Mouse (Mus musculus) liver, embryonic 16.5 days (tissue): ENCODE measurements around the gene Rora. TPM values are rescaled to one million over a fixed set of nuclear protein-coding genes. Genes with fewer than 3 reads are reported as not detected.

Source experiments
- ATAC-seq: fragments of 200-750 bp; cut with Nextera tagmentation; 2 replicates; pipeline ENCODE4 v1.8.0; 2017; ENCODE audit warnings: low read depth, mild to moderate bottlenecking, moderate number of reproducible peaks, moderate library complexity
- H3K27ac ChIP-seq: fragments of 300-500 bp; sonication (generic); 2 replicates; pipeline ENCODE4 v1.5.1; 2014; ENCODE audit warnings: mild to moderate bottlenecking, low read length
- H3K27me3 ChIP-seq: fragments of 300-500 bp; sonication (generic); 2 replicates; pipeline ENCODE4 v1.6.1; 2014; ENCODE audit warnings: low read depth, low read length, mixed read lengths; ENCODE audit not compliant: control insufficient read depth, insufficient read depth
- H3K36me3 ChIP-seq: fragments of 300-500 bp; sonication (generic); 2 replicates; pipeline ENCODE4 v1.6.1; 2014; ENCODE audit warnings: mild to moderate bottlenecking; ENCODE audit not compliant: control insufficient read depth, insufficient read depth
- H3K4me1 ChIP-seq: fragments of 300-500 bp; sonication (generic); 2 replicates; pipeline ENCODE4 v1.6.1; 2014; ENCODE audit warnings: low read depth, low read length, mixed read lengths; ENCODE audit not compliant: control insufficient read depth
- H3K4me2 ChIP-seq: fragments of 300-500 bp; sonication (generic); 2 replicates; pipeline ENCODE4 v1.6.1; 2014; ENCODE audit warnings: low read depth, low read length, mixed read lengths
- H3K4me3 ChIP-seq: fragments of 300-500 bp; sonication (generic); 2 replicates; pipeline ENCODE4 v1.5.1; 2014; ENCODE audit warnings: low read depth, mild to moderate bottlenecking, low read length
- H3K9ac ChIP-seq: fragments of 300-500 bp; sonication (generic); 2 replicates; pipeline ENCODE4 v1.6.1; 2014; ENCODE audit warnings: low read depth, low read length
- H3K9me3 ChIP-seq: fragments of 300-500 bp; sonication (generic); replicated peaks from 2 replicates; pipeline ENCODE4 v1.6.1; 2016; ENCODE audit warnings: low read length; ENCODE audit not compliant: control insufficient read depth
- WGBS: fragments of 180-500 bp; shearing (Covaris S2); extraction: QIAGEN DNeasy Blood & Tissue Kit; methylation state at CpG from one replicate; pipeline ENCODE4 v1.1.7; 2014; ENCODE audit not compliant: insufficient replicate concordance; 5-methylcytosine and 5-hydroxymethylcytosine counted together
- polyA plus RNA-seq: library from polyadenylated mRNA; unstranded; fragments of >200 nt; fragmentation: Nextera tagmentation; extraction: Ambion mirVana; gene quantifications from 2 replicates; pipeline ENCODE4 v1.2.1, GENCODE M21; 2015

The Rora gene
- polyA plus RNA-seq, 1 experiment from 2014 or later: 10.6 TPM

DNA sequence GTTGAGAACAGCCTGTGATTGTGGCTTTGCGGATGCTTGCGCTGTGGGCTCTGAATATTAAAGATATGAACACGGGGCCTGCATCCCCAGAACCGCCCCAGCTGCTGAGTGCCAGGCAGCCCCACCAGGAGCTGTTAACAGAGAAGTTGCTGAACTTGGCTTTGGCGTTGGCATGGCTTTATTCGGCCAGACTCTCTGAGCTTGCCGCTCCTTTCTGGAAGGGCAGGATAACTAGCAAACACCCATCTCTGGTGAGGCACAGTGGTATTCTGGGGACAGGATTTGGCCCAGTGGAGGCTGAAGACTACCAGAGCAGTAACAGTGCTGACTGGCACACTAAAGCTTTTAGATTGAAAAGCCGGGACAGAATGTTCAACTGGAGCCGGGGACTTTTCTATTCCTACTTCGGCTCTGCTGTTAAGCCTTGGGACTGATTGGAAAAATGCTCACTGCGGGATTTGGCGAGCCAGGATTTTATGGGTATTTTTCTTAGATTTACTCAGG, 26.3 kb downstream of the Rora start:
- ATAC-seq: no peak
- Histone ChIP-seq H3K36me3 (no peaks in the 10 kb centered on the region), H3K4me3 (no peak overlapping the region), H3K27ac (no peak overlapping the region), H3K4me1 (no peaks in the 10 kb centered on the region), H3K9ac (no peak overlapping the region), H3K4me2 (no peak overlapping the region), H3K9me3 (no peaks in the 10 kb centered on the region), H3K27me3 (no peaks in the 10 kb centered on the region)
- WGBS: 69% methylated on average over 12 of the region's 12 CpGs

DNA sequence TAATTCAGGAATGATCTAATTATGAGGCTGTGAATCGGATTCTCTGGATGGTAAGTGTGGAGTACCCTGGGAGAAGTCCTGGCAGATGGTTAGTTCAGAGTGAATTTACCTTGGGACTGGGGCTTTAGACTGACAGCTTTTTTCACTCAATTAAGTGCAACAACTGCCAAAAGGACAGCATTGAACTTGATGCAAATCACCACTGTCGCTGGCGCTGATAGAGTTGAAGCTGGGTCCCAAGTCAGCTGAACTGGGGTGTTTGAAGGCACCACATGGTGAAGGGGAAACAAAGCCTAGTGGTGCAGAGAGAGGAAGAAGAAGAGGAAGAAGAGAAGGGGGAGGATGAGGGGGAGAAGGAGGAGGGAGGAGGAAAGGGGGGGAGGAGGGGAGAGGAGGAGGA, 30.4 kb downstream of the Rora start:
- WGBS: 27% methylated on average over 3 of the region's 3 CpGs
- Histone ChIP-seq H3K27ac (no peak overlapping the region), H3K4me3 (no peak overlapping the region), H3K9ac (no peak overlapping the region), H3K36me3 (no peaks in the 10 kb centered on the region), H3K4me2 (no peak overlapping the region), H3K9me3 (no peaks in the 10 kb centered on the region), H3K4me1 (no peaks in the 10 kb centered on the region), H3K27me3 (no peaks in the 10 kb centered on the region)
- no peak for ATAC-seq

DNA sequence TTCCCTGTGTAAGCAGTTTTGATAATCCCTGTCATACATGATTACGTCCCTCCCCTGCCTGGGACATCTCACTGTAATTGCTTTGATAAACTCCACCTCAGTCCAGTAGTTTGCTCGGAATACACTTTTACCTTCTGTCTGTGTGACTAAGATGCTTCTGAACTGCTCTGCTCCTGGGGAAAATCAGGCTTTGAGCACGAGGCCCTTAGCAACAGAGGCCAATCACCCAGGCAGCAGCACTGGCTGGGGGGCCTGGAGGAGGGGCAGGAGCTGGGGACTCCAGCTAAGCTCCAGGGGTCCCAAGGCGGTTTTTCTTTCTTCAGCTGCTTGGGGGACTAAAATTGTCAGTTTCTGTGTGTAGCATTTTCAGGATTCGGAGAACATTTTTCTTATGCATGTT, 32.0 kb downstream of the Rora start:
- ATAC-seq: no peak
- Histone ChIP-seq H3K4me2 (no peak overlapping the region), H3K9ac (no peak overlapping the region), H3K36me3 (no peaks in the 10 kb centered on the region), H3K9me3 (no peaks in the 10 kb centered on the region), H3K4me1 (no peaks in the 10 kb centered on the region), H3K27me3 (no peaks in the 10 kb centered on the region), H3K4me3 (no peak overlapping the region), H3K27ac (no peak overlapping the region)
- WGBS: 53% methylated on average over 5 of the region's 5 CpGs

DNA sequence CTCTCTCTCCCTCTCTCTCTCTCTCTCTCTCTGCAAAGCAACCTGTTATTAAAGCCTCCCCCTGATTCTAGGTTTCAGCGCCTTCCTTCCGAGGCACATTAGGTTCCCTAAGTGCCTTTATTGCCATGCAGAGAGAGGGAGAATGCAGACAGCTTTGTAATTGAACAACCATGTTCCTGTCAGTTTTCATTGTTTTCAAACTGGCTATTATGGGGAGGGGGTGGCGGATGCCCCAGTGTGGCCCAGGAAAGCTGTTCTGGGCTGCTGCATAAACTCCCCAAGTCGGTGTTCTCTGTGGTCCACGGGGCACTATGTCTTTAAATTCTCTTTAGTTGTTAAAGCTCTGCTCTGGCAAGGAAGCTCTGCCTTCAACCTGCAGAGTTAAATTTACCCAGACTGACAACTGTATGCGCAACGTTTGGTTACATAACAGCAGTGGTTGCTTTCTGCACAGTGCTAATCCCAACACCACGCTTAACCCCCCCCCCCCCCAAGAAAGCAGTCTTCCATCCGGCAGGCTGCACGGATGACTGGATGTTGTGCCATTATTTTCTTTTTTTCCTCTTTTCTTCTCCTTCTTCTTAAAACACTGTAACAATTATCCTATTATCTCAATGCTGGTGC, 33.8 kb downstream of the Rora start:
- WGBS: 49% methylated on average over 10 of the region's 10 CpGs
- Histone ChIP-seq H3K4me2 (no peak overlapping the region), H3K27me3 (no peaks in the 10 kb centered on the region), H3K9me3 (no peaks in the 10 kb centered on the region), H3K4me1 (no peaks in the 10 kb centered on the region), H3K4me3 (no peak overlapping the region), H3K36me3 (no peaks in the 10 kb centered on the region), H3K27ac (no peak overlapping the region), H3K9ac (no peak overlapping the region)
- ATAC-seq: no peak

DNA sequence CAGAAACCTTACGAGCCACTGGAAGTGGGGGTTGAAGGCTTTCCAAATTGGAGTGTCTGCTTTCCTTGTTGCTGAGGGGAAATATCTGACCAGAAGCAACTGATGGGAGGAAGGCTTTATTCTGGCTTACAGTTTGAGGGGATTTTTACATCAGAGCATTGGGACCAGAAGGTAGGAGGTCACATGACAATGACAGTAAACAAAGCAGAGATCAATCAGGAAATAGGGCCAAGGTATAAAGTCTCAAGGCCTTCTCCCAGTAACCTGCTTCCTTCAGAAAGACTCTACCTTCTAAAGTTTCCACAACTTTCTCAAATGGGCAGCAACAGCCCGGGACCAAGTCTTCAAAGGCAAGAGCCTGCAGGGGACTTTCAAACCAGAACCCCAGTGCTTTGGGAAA, 34.6 kb downstream of the Rora start:
- Histone ChIP-seq H3K27ac (no peak overlapping the region), H3K9me3 (no peaks in the 10 kb centered on the region), H3K4me1 (no peaks in the 10 kb centered on the region), H3K36me3 (no peaks in the 10 kb centered on the region), H3K4me3 (no peak overlapping the region), H3K27me3 (no peaks in the 10 kb centered on the region), H3K4me2 (no peak overlapping the region), H3K9ac (no peak overlapping the region)
- ATAC-seq: no peak
- 68% methylated on average over 2 of the region's 2 CpGs for WGBS

DNA sequence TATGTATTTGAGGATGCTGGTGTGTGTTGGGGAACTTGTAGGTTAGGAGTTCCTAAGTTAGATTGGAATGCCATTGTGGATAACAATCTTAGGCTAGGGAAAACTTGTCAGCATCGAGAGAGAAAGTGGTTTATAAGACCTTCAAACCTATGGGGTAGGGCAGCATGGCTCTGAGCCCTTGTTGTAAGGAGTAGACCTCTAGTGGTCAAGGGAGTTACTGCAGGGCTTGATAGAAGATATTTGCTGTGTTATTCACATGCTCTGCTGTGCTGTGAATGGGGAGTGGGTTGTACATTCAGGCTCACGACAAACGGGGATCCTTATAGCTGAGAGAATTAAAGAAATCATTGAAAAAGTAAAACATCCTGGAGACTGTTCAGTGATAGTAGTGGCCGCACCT, 35.8 kb downstream of the Rora start:
- no peaks in the 10 kb centered on the region for H3K4me1 ChIP-seq
- H3K4me3 ChIP-seq: no peak overlapping the region
- no peaks in the 10 kb centered on the region for H3K36me3 ChIP-seq
- H3K9me3 ChIP-seq: no peaks in the 10 kb centered on the region
- no peaks in the 10 kb centered on the region for H3K27me3 ChIP-seq
- no peak for ATAC-seq
- H3K9ac ChIP-seq: no peak overlapping the region
- no peak overlapping the region for H3K27ac ChIP-seq
- WGBS: 27% methylated on average over 4 of the region's 4 CpGs
- no peak overlapping the region for H3K4me2 ChIP-seq

DNA sequence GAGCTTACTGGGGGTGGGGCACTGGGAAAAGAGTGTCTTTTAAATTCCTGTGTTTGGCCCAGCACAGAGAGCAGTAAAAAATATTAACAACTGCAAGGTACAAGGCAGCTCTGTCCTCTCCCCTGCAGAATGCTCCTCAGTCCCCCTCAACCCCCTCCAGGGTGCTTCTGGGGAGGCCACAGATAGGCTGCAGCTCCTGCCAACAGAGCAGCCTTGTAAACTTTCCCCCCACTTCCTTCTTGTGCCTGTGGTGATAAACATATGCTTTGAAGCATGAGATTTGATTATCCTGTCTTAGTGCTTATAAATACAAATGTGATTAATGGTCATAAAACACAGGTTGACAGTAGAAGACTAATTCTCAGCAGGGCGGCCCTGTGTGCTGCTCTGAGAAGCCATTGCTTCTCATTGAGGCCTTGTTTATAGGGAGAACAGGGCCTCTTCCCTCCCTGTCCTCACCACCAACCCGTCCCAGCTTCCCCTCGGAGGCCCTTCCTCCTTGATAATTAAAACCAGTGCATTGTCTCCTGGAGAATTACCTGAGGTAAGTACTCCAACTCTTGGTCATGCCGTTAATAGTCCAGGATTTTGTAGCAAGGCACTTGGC, 41.4 kb downstream of the Rora start:
- H3K27me3 ChIP-seq: no peaks in the 10 kb centered on the region
- ATAC-seq: no peak
- no peak overlapping the region for H3K4me2 ChIP-seq
- H3K27ac ChIP-seq: no peak overlapping the region
- no peaks in the 10 kb centered on the region for H3K9me3 ChIP-seq
- H3K36me3 ChIP-seq: no peaks in the 10 kb centered on the region
- no peak overlapping the region for H3K4me3 ChIP-seq
- no peaks in the 10 kb centered on the region for H3K4me1 ChIP-seq
- WGBS: 43% methylated on average over 4 of the region's 4 CpGs
- no peak overlapping the region for H3K9ac ChIP-seq

DNA sequence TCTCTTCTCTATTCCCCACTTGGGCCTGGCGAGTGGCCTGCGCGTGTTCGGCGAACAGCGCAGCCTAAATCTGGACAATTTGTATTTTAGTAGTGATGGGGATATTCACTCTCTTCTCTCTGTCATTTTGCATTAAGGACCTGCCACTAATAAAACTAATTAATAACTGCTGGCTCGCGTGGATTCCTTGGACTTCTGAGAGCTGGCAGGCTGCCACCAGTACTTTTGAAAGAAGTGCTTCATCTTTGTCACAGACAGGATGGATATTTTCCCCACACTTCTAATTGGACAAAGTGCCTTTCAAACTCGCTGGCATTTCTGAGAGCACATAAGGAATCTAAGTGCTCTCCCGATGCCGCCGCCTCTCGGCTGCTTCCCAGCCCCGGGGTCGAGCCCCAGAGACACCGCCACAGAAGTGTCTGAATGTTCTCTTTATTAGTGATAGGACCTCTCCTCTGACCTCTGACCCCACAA, 41.9 kb downstream of the Rora start:
- Histone ChIP-seq H3K36me3 (no peaks in the 10 kb centered on the region), H3K9me3 (no peaks in the 10 kb centered on the region), H3K27ac (no peak overlapping the region), H3K4me3 (no peak overlapping the region), H3K27me3 (no peaks in the 10 kb centered on the region), H3K4me2 (no peak overlapping the region), H3K4me1 (no peaks in the 10 kb centered on the region), H3K9ac (no peak overlapping the region)
- 82% methylated on average over 16 of the region's 16 CpGs for whole genome bisulfite sequencing
- ATAC-seq: no peak

DNA sequence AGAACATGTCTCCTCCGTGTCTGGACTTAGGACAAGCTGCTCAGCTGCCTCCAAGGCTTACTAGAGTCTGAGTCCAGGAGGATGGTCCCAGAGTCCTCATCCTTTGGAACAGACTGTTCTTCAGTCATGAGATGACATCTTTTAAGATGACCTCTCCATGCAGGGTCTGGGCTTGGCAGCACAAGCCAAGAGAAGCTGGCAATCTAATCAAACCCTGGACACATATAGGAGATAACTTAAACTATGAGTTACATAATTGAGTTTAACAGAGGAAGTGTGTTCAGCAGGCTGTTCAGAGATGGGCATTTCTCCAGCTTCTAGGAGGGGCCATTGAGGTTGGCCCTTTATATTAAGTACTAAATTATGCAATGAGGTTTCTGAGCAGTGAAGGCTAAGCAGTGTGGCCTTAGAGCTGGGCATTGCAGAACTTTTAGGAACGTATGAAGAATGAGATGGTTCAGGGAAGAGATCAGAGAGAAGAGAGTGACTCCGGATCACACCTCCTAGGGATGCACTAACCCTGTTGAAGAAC, 42.9 kb downstream of the Rora start:
- Histone ChIP-seq H3K36me3 (no peaks in the 10 kb centered on the region), H3K9ac (no peak overlapping the region), H3K4me1 (no peaks in the 10 kb centered on the region), H3K27ac (no peak overlapping the region), H3K27me3 (no peaks in the 10 kb centered on the region), H3K9me3 (no peaks in the 10 kb centered on the region), H3K4me3 (no peak overlapping the region), H3K4me2 (no peak overlapping the region)
- WGBS: 63% methylated on average over 3 of the region's 3 CpGs
- ATAC-seq: no peak
